Mouse (Mus musculus) neural tube, embryonic 14.5 days (tissue): ENCODE measurements at regions not wholly inside any gene's neighbourhood (a gene's known extent, or its start where the extent isn't known, plus 50 kb on each side); places are given as distances from the start of the nearest gene placed in this dataset.

ENCODE experiments used
- ATAC-seq: fragments of 200-750 bp; cut with Nextera tagmentation; 2 replicates; pipeline ENCODE4 v1.8.0; 2017; ENCODE audit warnings: low read depth, mild to moderate bottlenecking, moderate TSS enrichment, moderate library complexity
- H3K27ac ChIP-seq: fragments of 300-500 bp; sonication (generic); 2 replicates; pipeline ENCODE4 v1.5.1; 2014; ENCODE audit warnings: low read depth, mild to moderate bottlenecking, control low read depth, low read length, moderate library complexity, mixed read lengths
- H3K27me3 ChIP-seq: fragments of 300-500 bp; sonication (generic); 2 replicates; pipeline ENCODE4 v1.6.1; 2014; ENCODE audit warnings: low read length; ENCODE audit not compliant: control insufficient read depth, insufficient read depth
- H3K36me3 ChIP-seq: fragments of 300-500 bp; sonication (generic); 2 replicates; pipeline ENCODE4 v1.6.1; 2014; ENCODE audit warnings: low read length, mixed read lengths; ENCODE audit not compliant: control insufficient read depth, insufficient read depth
- H3K4me1 ChIP-seq: fragments of 300-500 bp; sonication (generic); 2 replicates; pipeline ENCODE4 v1.6.1; 2014; ENCODE audit warnings: low read length; ENCODE audit not compliant: control insufficient read depth, insufficient read depth
- H3K4me2 ChIP-seq: fragments of 300-500 bp; sonication (generic); 2 replicates; pipeline ENCODE4 v1.6.1; 2014; ENCODE audit warnings: mild to moderate bottlenecking, low read depth, low read length, control low read depth
- H3K4me3 ChIP-seq: fragments of 300-500 bp; sonication (generic); 2 replicates; pipeline ENCODE4 v1.5.1; 2014; ENCODE audit warnings: low read depth, low read length, control low read depth, mixed read lengths
- H3K9ac ChIP-seq: fragments of 300-500 bp; sonication (generic); replicated peaks from 2 replicates; pipeline ENCODE4 v1.6.1; 2014; ENCODE audit warnings: low read depth, mild to moderate bottlenecking, control low read depth, low read length, mixed read lengths
- H3K9me3 ChIP-seq: fragments of 300-500 bp; sonication (generic); 2 replicates; pipeline ENCODE4 v1.6.1; 2016; ENCODE audit warnings: low read length; ENCODE audit not compliant: control insufficient read depth
- WGBS: fragments of 180-500 bp; shearing (Covaris S2); extraction: QIAGEN DNeasy Blood & Tissue Kit; methylation state at CpG from one replicate; pipeline ENCODE4 v1.1.7; 2014; 5-methylcytosine and 5-hydroxymethylcytosine counted together

GRCm38 (mm10) chr4:55658904-55659303, 126.6 kb upstream of the Klf4 start:
- ATAC-seq, result no peak
- H3K4me2 ChIP-seq, result no peak overlapping the region
- no peaks in the 10 kb centered on the region for H3K27me3 ChIP-seq
- no peaks in the 10 kb centered on the region for H3K4me1 ChIP-seq
- H3K27ac ChIP-seq, result no peak overlapping the region
- WGBS, result 94% methylated on average over 6 of the region's 6 CpGs
- no peaks in the 10 kb centered on the region for H3K36me3 ChIP-seq
- no peak overlapping the region for H3K4me3 ChIP-seq
- no peaks in the 10 kb centered on the region for H3K9me3 ChIP-seq
- no peak overlapping the region for H3K9ac ChIP-seq

GRCm38 (mm10) chr4:55655329-55655728, 123.1 kb upstream of the Klf4 start:
- H3K4me2 ChIP-seq, result no peak overlapping the region
- 86% methylated on average over 2 of the region's 2 CpGs for WGBS
- H3K27me3 ChIP-seq, result no peaks in the 10 kb centered on the region
- H3K4me1 ChIP-seq, result peaks cover 7% of the 10 kb centered on the region; the same call in 1 of the 2 replicates
- H3K9me3 ChIP-seq, result no peaks in the 10 kb centered on the region
- H3K36me3 ChIP-seq, result no peaks in the 10 kb centered on the region
- no peak overlapping the region for H3K9ac ChIP-seq
- no peak overlapping the region for H3K27ac ChIP-seq
- no peak for ATAC-seq
- H3K4me3 ChIP-seq, result no peak overlapping the region

GRCm38 (mm10) chr4:55652628-55653027, 120.4 kb upstream of the Klf4 start:
- H3K4me3 ChIP-seq, result no peak overlapping the region
- H3K9ac ChIP-seq, result no peak overlapping the region
- H3K27me3 ChIP-seq, result no peaks in the 10 kb centered on the region
- no peak overlapping the region for H3K4me2 ChIP-seq
- no peaks in the 10 kb centered on the region for H3K9me3 ChIP-seq
- ATAC-seq, result no peak
- no peaks in the 10 kb centered on the region for H3K36me3 ChIP-seq
- H3K27ac ChIP-seq, result no peak overlapping the region
- peaks cover 8% of the 10 kb centered on the region; the same call in 1 of the 2 replicates for H3K4me1 ChIP-seq
- WGBS, result 76% methylated on average over 5 of the region's 5 CpGs

GRCm38 (mm10) chr4:55651811-55652410, 119.6 kb upstream of the Klf4 start:
- WGBS, result 11% methylated on average over 12 of the region's 12 CpGs
- H3K4me3 ChIP-seq, result peak overlapping the region; percentile 49
- H3K4me2 ChIP-seq, result peak overlapping the region; percentile 55
- peaks cover 8% of the 10 kb centered on the region; the same call in 1 of the 2 replicates for H3K4me1 ChIP-seq
- no peaks in the 10 kb centered on the region for H3K9me3 ChIP-seq
- H3K27me3 ChIP-seq, result no peaks in the 10 kb centered on the region
- no peaks in the 10 kb centered on the region for H3K36me3 ChIP-seq
- ATAC-seq, result no peak
- peak overlapping the region; percentile 87; the same call in 1 of the 2 replicates for H3K27ac ChIP-seq
- peak overlapping the region; percentile 77; the same call in 1 of the 2 replicates for H3K9ac ChIP-seq

- no peaks in the 10 kb centered on the region for H3K27me3 ChIP-seq
- 1% methylated on average over 53 of the region's 56 CpGs for WGBS
Observed at GRCm38 (mm10) chr4:55651051-55651763, 118.9 kb upstream of the Klf4 start.

GRCm38 (mm10) chr4:55650186-55650585, 117.9 kb upstream of the Klf4 start:
- WGBS, result 57% methylated on average over 7 of the region's 7 CpGs
- H3K27me3 ChIP-seq, result no peaks in the 10 kb centered on the region
- no peak for ATAC-seq
- no peak overlapping the region for H3K4me3 ChIP-seq
- H3K9ac ChIP-seq, result no peak overlapping the region
- no peaks in the 10 kb centered on the region for H3K36me3 ChIP-seq
- no peak overlapping the region for H3K27ac ChIP-seq
- H3K4me2 ChIP-seq, result no peak overlapping the region
- peaks cover 8% of the 10 kb centered on the region; the same call in 1 of the 2 replicates for H3K4me1 ChIP-seq
- H3K9me3 ChIP-seq, result no peaks in the 10 kb centered on the region

More at GRCm38 (mm10) chr4:55651051-55651763, 118.9 kb upstream of the Klf4 start:
- no peaks in the 10 kb centered on the region for H3K9me3 ChIP-seq
- no peaks in the 10 kb centered on the region for H3K36me3 ChIP-seq
- H3K27ac ChIP-seq, result peak overlapping the region; percentile 87
- peak overlapping the region; percentile 49 for H3K4me3 ChIP-seq
- peak overlapping the region; percentile 55 for H3K4me2 ChIP-seq
- peak; percentile 92 for ATAC-seq
- peak overlapping the region; percentile 77 for H3K9ac ChIP-seq
- H3K4me1 ChIP-seq, result peaks cover 8% of the 10 kb centered on the region; the same call in 1 of the 2 replicates

GRCm38 (mm10) chr4:55648376-55648775, 116.1 kb upstream of the Klf4 start:
- no peak for ATAC-seq
- no peaks in the 10 kb centered on the region for H3K27me3 ChIP-seq

GRCm38 (mm10) chr4:55645432-55645831, 113.2 kb upstream of the Klf4 start:
- Histone ChIP-seq H3K4me3 (no peak overlapping the region), H3K36me3 (no peaks in the 10 kb centered on the region), H3K9me3 (no peaks in the 10 kb centered on the region), H3K27me3 (no peaks in the 10 kb centered on the region), H3K27ac (no peak overlapping the region), H3K9ac (no peak overlapping the region), H3K4me2 (no peak overlapping the region), H3K4me1 (peaks cover 2% of the 10 kb centered on the region; the same call in 1 of the 2 replicates)
- 75% methylated on average over 3 of the region's 3 CpGs for WGBS
- no peak for ATAC-seq

More at GRCm38 (mm10) chr4:55648376-55648775, 116.1 kb upstream of the Klf4 start:
- H3K4me3 ChIP-seq, result no peak overlapping the region
- no peaks in the 10 kb centered on the region for H3K36me3 ChIP-seq
- H3K9me3 ChIP-seq, result no peaks in the 10 kb centered on the region
- H3K27ac ChIP-seq, result no peak overlapping the region
- H3K4me1 ChIP-seq, result peaks cover 8% of the 10 kb centered on the region; the same call in 1 of the 2 replicates
- no peak overlapping the region for H3K4me2 ChIP-seq
- no peak overlapping the region for H3K9ac ChIP-seq
- 26% methylated on average over 7 of the region's 7 CpGs for WGBS

GRCm38 (mm10) chr4:55644895-55645294, 112.6 kb upstream of the Klf4 start:
- Histone ChIP-seq H3K4me2 (no peak overlapping the region), H3K9me3 (no peaks in the 10 kb centered on the region), H3K9ac (no peak overlapping the region), H3K36me3 (no peaks in the 10 kb centered on the region), H3K27me3 (no peaks in the 10 kb centered on the region), H3K4me3 (no peak overlapping the region), H3K4me1 (no peaks in the 10 kb centered on the region), H3K27ac (no peak overlapping the region)
- WGBS, result 74% methylated on average over 2 of the region's 2 CpGs
- no peak for ATAC-seq
